Mouse (Mus musculus): Measurements from ENCODE around the gene Hes1. TPM values are rescaled to one million over a fixed set of nuclear protein-coding genes. Genes with fewer than 3 reads are reported as not detected.

The Hes1 gene
- total and polyA plus RNA-seq, 3 experiments = 16.2 to 44.6 (median 21.4) TPM

- 32% methylated on average over 9 of the region's 9 CpGs for WGBS
- Histone ChIP-seq H3K79me2 (replicated peaks; ENCODE audit: control insufficient read depth, insufficient read depth, low read length) (no peaks in the 10 kb centered on the region), H3K9ac (ENCODE audit: low read depth, low read length) (no peak overlapping the region), H3K4me1 (ENCODE audit: control insufficient read depth, insufficient read depth, low read length) (peaks cover 5% of the 10 kb centered on the region), H3K4me3 (no peak overlapping the region), H3K27ac (no peak overlapping the region), H3K36me3 (ENCODE audit: control insufficient read depth, insufficient read depth, low read length) (no peaks in the 10 kb centered on the region), H3K27me3 (ENCODE audit: control insufficient read depth, insufficient read depth, low read length) (no peaks in the 10 kb centered on the region; the same call in 1 of the 2 replicates)
- DNase-seq = peak; percentile 51 to 68
- TF ChIP-seq POLR2A (IDR thresholded peaks at IDR 0.05; ENCODE audit: insufficient read depth, low read depth, low read length) = no peak
- no peak for TF ChIP-seq EP300 (IDR thresholded peaks at IDR 0.05; ENCODE audit: insufficient read depth, low read depth, low read length)
- TF ChIP-seq CTCF (IDR thresholded peaks at IDR 0.05) = no peak
- intact Hi-C loops (cut with DNase I) = no loop called here
Measured at GRCm38 (mm10) chr16:30024681-30025262, 39.4 kb upstream of the Hes1 start.

GRCm38 (mm10) chr16:30028184-30028583 lies 36.0 kb upstream of the Hes1 start:
- Histone ChIP-seq H3K4me3 (no peak overlapping the region), H3K4me1 (ENCODE audit: control insufficient read depth, insufficient read depth, low read length) (peaks cover 5% of the 10 kb centered on the region), H3K9ac (ENCODE audit: low read depth, low read length) (no peak overlapping the region), H3K79me2 (replicated peaks; ENCODE audit: control insufficient read depth, insufficient read depth, low read length) (no peaks in the 10 kb centered on the region), H3K27ac (no peak overlapping the region), H3K27me3 (ENCODE audit: control insufficient read depth, insufficient read depth, low read length) (no peaks in the 10 kb centered on the region; the same call in 1 of the 2 replicates), H3K36me3 (ENCODE audit: control insufficient read depth, insufficient read depth, low read length) (no peaks in the 10 kb centered on the region)
- intact Hi-C loops (cut with DNase I) = no loop called here
- WGBS = 87% methylated on average over 6 of the region's 6 CpGs
- TF ChIP-seq CTCF (IDR thresholded peaks at IDR 0.05) (no peak), EP300 (IDR thresholded peaks at IDR 0.05; ENCODE audit: insufficient read depth, low read depth, low read length) (no peak), POLR2A (IDR thresholded peaks at IDR 0.05; ENCODE audit: insufficient read depth, low read depth, low read length) (no peak)
- no peak for DNase-seq

- Histone ChIP-seq H3K79me2 (replicated peaks; ENCODE audit: control insufficient read depth, insufficient read depth, low read length) (no peaks in the 10 kb centered on the region), H3K4me1 (ENCODE audit: control insufficient read depth, insufficient read depth, low read length) (peaks cover 6% of the 10 kb centered on the region), H3K27ac (no peak overlapping the region), H3K4me3 (no peak overlapping the region), H3K27me3 (ENCODE audit: control insufficient read depth, insufficient read depth, low read length) (no peaks in the 10 kb centered on the region), H3K9ac (ENCODE audit: low read depth, low read length) (no peak overlapping the region), H3K36me3 (ENCODE audit: control insufficient read depth, insufficient read depth, low read length) (no peaks in the 10 kb centered on the region)
- TF ChIP-seq EP300 (IDR thresholded peaks at IDR 0.05; ENCODE audit: insufficient read depth, low read depth, low read length) = no peak
- no peak for TF ChIP-seq CTCF (IDR thresholded peaks at IDR 0.05)
- no peak for TF ChIP-seq POLR2A (IDR thresholded peaks at IDR 0.05; ENCODE audit: insufficient read depth, low read depth, low read length)
- WGBS = 84% methylated on average over 12 of the region's 12 CpGs
- no peak for DNase-seq
- intact Hi-C loops (cut with DNase I) = no loop called here
Measured at GRCm38 (mm10) chr16:30029264-30030003, 34.8 kb upstream of the Hes1 start.

- Histone ChIP-seq H3K79me2 (replicated peaks; ENCODE audit: control insufficient read depth, insufficient read depth, low read length) (no peaks in the 10 kb centered on the region), H3K4me3 (no peak overlapping the region), H3K9ac (ENCODE audit: low read depth, low read length) (no peak overlapping the region), H3K27ac (no peak overlapping the region), H3K27me3 (ENCODE audit: control insufficient read depth, insufficient read depth, low read length) (no peaks in the 10 kb centered on the region), H3K4me1 (ENCODE audit: control insufficient read depth, insufficient read depth, low read length) (peaks cover 5% of the 10 kb centered on the region), H3K36me3 (ENCODE audit: control insufficient read depth, insufficient read depth, low read length) (no peaks in the 10 kb centered on the region)
- intact Hi-C loops (cut with DNase I) = no loop called here
- no peak for DNase-seq
- WGBS = 94% methylated on average over 2 of the region's 2 CpGs
- TF ChIP-seq EP300 (IDR thresholded peaks at IDR 0.05; ENCODE audit: insufficient read depth, low read depth, low read length) = no peak
- TF ChIP-seq POLR2A (IDR thresholded peaks at IDR 0.05; ENCODE audit: insufficient read depth, low read depth, low read length) = no peak
- TF ChIP-seq CTCF (IDR thresholded peaks at IDR 0.05) = no peak
Measured at GRCm38 (mm10) chr16:30032326-30032904, 31.8 kb upstream of the Hes1 start.

- no peak overlapping the region for H3K27ac ChIP-seq
- intact Hi-C loops (cut with DNase I) = no loop called here
- no peak overlapping the region for H3K4me3 ChIP-seq
- WGBS = 96% methylated on average over 3 of the region's 3 CpGs
- TF ChIP-seq CTCF (IDR thresholded peaks at IDR 0.05) (no peak), POLR2A (IDR thresholded peaks at IDR 0.05; ENCODE audit: insufficient read depth, low read depth, low read length) (no peak), EP300 (IDR thresholded peaks at IDR 0.05; ENCODE audit: insufficient read depth, low read depth, low read length) (no peak)
- no peak overlapping the region for H3K9ac ChIP-seq (ENCODE audit: low read depth, low read length)
- no peaks in the 10 kb centered on the region for H3K36me3 ChIP-seq (ENCODE audit: control insufficient read depth, insufficient read depth, low read length)
- H3K4me1 ChIP-seq (ENCODE audit: control insufficient read depth, insufficient read depth, low read length) = peaks cover 5% of the 10 kb centered on the region
- no peak for DNase-seq
- no peaks in the 10 kb centered on the region for H3K79me2 ChIP-seq (replicated peaks; ENCODE audit: control insufficient read depth, insufficient read depth, low read length)
- H3K27me3 ChIP-seq (ENCODE audit: control insufficient read depth, insufficient read depth, low read length) = no peaks in the 10 kb centered on the region
Measured at GRCm38 (mm10) chr16:30033390-30033789, 30.8 kb upstream of the Hes1 start.

- no peak overlapping the region for H3K27ac ChIP-seq
- WGBS = 43% methylated on average over 4 of the region's 4 CpGs
- TF ChIP-seq CTCF (IDR thresholded peaks at IDR 0.05) (no peak), POLR2A (IDR thresholded peaks at IDR 0.05; ENCODE audit: insufficient read depth, low read depth, low read length) (no peak), EP300 (IDR thresholded peaks at IDR 0.05; ENCODE audit: insufficient read depth, low read depth, low read length) (no peak)
Measured at GRCm38 (mm10) chr16:30034001-30034400, 30.2 kb upstream of the Hes1 start.

More at GRCm38 (mm10) chr16:30034001-30034400, 30.2 kb upstream of the Hes1 start:
- no peaks in the 10 kb centered on the region for H3K27me3 ChIP-seq (ENCODE audit: control insufficient read depth, insufficient read depth, low read length)
- DNase-seq = no peak
- intact Hi-C loops (cut with DNase I) = no loop called here
- H3K79me2 ChIP-seq (replicated peaks; ENCODE audit: control insufficient read depth, insufficient read depth, low read length) = no peaks in the 10 kb centered on the region
- no peak overlapping the region for H3K9ac ChIP-seq (ENCODE audit: low read depth, low read length)
- peaks cover 5% of the 10 kb centered on the region for H3K4me1 ChIP-seq (ENCODE audit: control insufficient read depth, insufficient read depth, low read length)
- H3K4me3 ChIP-seq = no peak overlapping the region
- H3K36me3 ChIP-seq (ENCODE audit: control insufficient read depth, insufficient read depth, low read length) = no peaks in the 10 kb centered on the region
